Mouse (Mus musculus) T-helper 1 cell (primary cell): ENCODE data around the gene Slc16a5.

Source experiments
- in situ Hi-C: fragments of 300-600 bp; cut with MboI, MseI; formaldehyde crosslinking; loops from one replicate; pipeline ENCODE4 v1.15.1; 2025; ENCODE audit warnings: high pct_unique_total_duplicates

The Slc16a5 gene

DNA sequence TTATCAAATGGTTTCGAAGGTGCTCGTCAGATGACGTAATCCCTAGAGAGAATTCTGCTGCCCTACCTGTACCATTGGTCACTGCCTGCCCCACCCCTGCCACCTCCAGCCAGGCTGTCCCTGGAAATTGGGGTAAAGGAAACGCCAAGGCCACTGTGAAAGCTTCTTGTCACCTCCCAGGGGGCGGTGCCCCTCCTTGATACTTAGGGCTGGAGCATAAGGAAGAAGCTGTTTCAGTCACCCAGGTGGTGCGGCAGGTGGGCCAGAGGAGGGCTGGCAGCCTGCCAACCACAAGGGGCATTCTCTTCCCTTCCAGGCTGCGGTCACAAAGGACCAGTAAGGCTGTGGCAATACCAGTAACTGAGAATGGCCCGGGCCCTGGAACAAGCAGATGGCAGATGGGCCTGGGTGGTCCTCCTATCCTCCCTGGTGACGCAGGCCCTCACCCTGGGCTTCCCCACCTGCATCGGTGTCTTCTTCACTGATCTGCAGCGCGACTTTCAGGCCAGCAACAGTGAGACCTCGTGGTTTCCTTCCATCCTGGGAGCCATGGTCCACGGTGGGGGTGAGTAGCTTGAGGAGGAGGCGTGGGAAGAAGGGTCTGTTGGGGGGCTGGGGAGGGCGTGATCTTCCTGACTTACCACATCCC, at the start of gene Slc16a5:
Gene Slc16a5, plus strand, starts transcription at position 232 of the 649 bp plus-strand sequence.
- in situ Hi-C loops: no loop called here

DNA sequence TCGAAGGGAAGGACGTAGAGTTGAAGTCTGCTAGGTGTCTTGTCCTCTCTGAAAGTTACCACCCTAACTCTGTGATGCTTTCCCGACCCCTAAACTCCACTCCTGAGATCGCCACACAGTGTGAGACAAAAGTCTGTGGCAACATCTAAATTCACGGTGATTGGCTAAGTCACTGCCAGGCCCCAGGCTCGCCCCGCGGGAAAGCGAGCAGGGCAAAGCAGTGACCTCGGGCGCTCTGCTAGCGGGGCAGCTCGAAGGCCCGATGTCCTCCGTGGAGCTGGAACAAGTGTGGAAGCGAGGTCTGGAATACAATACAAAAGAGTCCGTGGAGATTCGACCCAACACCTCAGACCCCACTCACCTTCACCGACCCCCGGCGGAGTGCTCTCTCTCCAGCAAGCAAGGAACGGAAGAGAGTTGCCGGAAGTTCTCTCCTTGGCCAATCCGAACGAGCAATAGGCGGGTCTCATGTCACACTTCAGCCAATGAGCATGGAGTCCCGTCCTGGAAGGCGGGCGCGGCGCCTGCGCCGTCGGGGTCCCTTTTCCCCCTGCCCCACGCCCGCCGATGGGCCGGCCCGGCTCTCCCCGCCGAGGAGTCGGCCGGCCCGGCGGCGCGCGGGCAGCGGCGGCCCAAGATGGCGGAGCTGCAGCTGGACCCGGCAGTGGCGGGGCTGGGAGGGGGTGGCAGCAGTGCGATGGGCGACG, 42.6 kb upstream of the Slc16a5 start, which contains the start of the genes Atp5h and Kctd2:
Gene Atp5h, minus strand, starts transcription at position 432 of the 707 bp plus-strand sequence.
Gene Kctd2, plus strand, starts transcription at position 598 of the 707 bp plus-strand sequence.
- in situ Hi-C loops: loop anchor here (10.0 kb wide), 1 partner anchor 55 kb away; the partner anchor contains the start of gene Armc7

DNA sequence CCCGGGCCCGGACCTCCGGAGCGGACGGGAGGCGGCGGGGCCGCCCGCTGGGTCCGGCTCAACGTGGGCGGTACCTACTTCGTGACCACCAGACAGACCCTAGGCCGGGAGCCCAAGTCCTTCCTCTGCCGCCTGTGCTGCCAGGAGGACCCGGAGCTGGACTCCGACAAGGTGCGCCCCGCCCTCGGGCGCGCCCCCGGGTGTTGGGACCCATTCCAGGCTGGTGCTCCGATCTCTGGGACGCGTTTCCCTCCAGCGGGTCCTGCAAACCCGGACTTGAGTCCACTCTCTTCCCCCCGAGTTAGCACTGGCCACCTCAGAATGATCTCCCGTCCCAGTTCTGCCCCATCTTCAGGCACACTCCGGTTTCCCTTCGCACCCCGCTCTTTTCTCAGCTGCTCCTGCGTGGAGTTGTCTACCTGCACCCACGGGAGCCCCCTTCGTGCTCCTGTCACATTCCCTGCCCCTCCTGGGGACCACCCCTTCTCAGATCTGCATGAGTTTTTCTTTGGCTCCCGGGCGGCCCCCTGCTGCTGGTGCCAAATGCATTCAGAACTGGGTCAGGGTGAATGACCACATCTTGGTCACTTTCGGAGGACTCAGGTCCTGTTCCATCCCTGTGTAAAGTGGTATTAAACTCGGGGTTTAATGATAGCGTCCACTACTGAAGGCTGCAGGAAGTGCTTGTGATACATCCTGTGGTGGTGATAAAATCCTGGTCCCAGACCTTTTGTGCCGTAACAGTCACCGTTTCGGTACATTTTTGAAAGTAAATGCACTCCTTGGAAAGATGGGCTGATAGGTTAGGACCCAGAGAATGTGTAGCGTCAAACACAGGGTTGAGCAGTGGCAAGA, 41.7 kb upstream of the Slc16a5 start:
- in situ Hi-C loops: loop anchor here (10.0 kb wide), 1 partner anchor 54 kb away; the partner anchor contains the start of gene Armc7

DNA sequence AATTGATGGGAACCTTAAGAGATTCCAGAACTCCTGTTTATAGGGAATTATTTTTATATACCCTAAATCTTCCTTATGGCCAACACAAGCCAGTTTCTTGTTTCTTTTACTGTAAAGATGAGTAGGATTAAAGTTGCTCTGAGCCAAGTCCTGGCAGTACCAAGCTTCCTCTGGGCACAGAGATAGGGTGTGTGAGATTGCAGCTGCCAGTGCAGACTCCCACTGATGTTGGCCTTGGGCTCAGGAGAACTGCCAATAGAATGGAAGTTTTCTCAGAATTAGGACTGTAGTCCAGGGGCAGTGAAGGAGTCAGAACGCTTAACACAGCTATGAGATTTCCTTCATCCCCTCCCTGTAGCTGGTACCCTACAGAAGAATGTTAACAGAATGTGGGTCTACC, 40.9 kb upstream of the Slc16a5 start:
- in situ Hi-C loops: loop anchor here (10.0 kb wide), 1 partner anchor 53 kb away; the partner anchor contains the start of gene Armc7

DNA sequence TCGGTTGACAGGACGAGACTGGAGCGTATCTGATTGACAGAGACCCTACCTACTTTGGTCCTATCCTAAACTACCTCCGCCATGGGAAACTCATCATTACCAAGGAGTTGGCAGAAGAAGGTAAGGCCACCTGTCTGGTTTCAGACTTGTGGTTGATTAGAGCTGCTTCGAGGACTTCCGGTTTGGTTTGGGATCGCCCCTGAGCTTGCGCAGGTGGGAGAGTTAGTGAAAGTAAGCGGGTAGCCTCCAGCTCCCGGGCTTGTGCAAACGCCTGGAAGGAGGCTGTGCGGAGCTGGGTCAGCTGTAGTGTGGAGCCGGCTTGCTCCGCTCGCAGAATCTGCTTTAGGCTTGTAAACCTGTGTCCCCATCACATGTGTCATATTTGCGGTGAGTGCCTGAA, 40.3 kb upstream of the Slc16a5 start:
- in situ Hi-C loops: loop anchor here (10.0 kb wide), 1 partner anchor 53 kb away; the partner anchor contains the start of gene Armc7

DNA sequence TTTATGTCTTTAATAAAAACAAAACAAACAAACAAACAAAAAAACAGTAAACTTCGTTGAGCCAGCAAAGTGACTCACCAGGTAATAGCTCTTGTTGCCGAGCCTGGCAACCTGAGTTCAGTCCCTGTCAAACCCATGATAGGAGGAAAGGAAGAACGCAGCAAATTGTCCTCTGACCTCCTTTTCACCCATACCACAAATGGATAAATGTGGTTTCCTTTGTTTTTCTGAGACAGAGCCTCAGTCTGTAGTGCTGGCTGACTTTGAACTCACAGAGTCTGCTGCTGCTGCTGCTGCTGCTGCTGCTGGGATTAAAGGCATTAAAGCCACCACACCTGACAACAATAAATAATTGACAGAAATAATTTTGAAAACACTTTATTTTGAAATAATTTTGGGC, 39.2 kb upstream of the Slc16a5 start:
- in situ Hi-C loops: loop anchor here (10.0 kb wide), 1 partner anchor 52 kb away; the partner anchor contains the start of gene Armc7

DNA sequence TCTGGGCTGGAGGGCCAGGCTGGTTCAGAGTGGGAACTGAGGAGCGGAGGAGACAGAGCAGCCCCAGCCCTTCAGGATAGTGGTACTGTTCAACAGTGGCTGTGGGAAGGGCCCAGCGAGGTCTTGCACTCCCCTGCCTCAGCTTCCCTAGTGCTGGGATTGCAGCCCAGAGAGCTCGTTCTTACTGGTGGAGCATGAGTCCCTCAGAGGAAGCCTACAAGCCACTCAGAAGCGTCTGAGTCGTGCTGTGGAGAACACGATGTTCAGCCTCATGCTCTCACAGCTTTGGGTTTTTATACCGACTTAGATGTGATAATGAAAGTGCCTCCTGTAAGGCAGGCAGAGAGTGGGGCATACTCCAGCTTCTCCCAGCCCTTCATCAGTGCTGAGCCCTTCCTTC, 37.6 kb upstream of the Slc16a5 start:
- in situ Hi-C loops: loop anchor here (10.0 kb wide), 1 partner anchor 50 kb away; the partner anchor contains the start of gene Armc7

DNA sequence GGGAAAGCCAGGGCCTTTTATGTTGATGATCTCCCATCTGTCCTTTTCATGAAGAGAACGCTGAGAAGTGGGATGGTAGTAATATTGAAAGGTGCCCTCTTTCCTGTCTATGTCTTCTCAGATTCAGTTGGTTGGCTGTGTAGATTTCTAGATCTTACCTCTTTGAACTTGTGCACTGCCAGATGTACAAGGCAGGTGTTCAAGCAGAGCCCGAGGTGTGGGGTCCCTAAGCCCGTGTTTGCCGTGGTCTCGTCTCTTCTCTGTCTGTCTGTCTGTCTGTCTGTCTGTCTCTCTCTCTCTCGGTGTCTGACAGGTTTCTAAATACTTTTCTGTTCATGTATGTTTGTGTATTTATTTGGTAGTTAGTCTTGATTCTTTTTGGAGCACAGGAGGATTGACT, 36.6 kb upstream of the Slc16a5 start:
- in situ Hi-C loops: loop anchor here (10.0 kb wide), 1 partner anchor 49 kb away; the partner anchor contains the start of gene Armc7

DNA sequence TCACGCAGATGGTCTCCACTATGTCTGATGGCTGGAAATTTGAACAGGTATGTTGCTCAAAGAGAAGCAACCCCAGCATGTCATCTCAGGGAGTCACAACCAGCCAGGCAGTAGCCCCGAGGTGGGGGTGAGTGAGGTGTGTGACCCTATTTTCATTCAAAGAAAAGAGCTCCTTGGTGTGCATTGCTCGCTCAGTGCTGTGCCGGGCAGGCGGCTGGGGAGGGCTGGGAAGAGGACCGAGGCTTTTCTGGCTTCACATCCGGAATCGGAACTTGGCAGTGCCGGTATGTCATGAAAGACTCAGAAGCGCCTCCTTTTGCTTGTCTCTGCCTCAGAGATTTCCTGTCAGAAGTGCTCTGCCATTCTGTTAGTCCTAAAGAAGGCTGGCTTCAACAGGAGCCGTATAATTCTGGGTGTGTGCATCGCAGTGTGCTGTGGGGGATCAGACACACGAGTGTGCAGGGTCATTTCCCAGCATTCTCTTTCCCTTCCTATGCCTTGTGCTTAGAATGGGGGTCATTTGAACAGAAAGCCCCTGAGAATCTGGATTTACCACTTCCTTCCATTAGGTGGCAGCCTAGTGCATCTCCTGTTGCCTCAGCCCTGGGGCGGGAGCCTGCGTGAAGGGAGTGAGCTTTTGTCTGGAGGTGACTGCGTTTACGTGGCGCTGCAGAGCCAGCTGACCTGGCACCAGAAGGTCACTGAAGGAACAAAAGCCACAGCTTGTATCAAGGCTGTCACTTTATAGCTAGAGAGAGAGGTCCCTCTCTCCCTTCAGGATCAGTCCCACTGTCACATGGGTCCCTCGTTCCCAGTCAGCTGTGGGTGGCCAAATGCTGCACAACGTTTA, 34.6 kb upstream of the Slc16a5 start:
- in situ Hi-C loops: loop anchor here (10.0 kb wide), 1 partner anchor 47 kb away; the partner anchor contains the start of gene Armc7

DNA sequence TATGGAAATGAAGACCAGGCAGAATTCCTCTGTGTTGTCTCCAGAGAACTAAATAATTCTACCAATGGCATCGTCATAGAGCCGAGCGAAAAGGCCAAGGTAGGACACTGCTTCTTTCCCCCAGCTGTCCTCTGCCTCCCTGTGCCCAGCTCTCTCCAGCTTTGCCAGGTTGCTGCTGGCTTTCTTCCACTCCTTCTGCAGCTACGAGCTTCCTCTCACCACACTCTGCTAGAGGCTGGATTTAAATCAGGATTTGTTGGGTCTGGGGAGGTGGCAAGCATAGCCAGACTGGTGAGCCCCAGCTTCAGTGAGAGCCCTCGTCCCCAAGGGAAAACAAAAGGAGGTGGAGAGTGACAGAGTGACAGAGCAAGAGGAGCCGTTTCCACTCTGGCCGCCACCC, 33.0 kb upstream of the Slc16a5 start:
- in situ Hi-C loops: loop anchor here (10.0 kb wide), 1 partner anchor 45 kb away; the partner anchor contains the start of gene Armc7

DNA sequence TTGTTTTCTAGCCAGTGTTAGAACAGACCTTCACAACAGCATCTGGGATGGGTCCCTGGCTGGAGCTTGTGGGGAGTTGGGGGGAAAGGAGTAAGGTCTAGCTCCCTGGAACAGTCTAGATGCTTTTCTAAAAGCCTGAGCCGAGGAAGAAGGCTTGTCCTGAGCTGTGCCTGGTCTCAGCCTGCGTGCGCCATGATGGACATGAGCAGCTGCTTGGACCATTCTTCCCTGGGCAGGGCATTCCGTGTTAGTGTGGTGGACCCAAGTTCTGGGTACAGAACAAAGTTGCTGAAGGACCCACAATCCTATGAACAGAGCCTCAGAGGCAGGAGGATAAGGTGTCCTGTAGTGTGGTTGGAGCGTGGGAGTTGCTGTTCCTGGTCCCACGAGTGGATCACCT, 31.7 kb upstream of the Slc16a5 start:
- in situ Hi-C loops: no loop called here

DNA sequence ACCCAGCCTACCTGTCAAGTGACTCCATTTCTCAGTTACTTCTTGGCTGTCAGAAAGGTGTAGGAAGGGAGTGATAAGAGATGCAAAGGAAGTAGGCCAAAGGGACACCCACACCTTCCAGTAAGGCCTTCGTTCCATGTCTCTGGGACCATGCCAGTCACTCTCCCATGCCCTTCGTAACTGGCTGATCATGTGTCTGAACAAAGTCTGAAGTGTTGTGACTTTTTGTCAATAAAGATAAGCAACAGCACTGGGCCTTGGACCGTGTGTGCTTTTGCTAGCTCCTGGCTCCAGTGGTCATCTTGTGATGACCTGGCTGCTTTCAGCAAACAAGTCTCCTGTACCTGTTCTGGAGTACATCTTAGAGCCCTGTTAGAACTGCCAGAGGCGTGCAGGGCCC, 29.5 kb upstream of the Slc16a5 start:
- in situ Hi-C loops: no loop called here

DNA sequence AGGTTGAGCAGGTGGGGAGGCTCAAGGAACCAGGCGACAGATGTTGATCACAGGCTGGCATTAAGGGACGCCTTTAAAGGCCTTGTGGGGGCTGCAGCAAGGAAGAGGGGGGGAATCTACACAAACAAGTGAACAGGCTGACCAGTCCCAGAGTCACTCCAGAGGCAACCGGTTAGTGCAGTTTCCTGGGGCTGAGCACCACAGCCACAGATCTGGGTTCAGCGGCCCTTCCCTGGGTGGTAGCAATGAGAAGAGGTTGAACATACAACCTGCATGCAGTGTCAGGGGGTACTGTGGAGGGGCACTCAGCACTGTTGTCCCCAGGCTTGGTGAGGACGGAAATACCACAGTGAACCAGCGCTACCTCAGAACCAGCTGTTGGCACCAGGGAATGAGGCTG, 28.9 kb upstream of the Slc16a5 start:
- in situ Hi-C loops: no loop called here

DNA sequence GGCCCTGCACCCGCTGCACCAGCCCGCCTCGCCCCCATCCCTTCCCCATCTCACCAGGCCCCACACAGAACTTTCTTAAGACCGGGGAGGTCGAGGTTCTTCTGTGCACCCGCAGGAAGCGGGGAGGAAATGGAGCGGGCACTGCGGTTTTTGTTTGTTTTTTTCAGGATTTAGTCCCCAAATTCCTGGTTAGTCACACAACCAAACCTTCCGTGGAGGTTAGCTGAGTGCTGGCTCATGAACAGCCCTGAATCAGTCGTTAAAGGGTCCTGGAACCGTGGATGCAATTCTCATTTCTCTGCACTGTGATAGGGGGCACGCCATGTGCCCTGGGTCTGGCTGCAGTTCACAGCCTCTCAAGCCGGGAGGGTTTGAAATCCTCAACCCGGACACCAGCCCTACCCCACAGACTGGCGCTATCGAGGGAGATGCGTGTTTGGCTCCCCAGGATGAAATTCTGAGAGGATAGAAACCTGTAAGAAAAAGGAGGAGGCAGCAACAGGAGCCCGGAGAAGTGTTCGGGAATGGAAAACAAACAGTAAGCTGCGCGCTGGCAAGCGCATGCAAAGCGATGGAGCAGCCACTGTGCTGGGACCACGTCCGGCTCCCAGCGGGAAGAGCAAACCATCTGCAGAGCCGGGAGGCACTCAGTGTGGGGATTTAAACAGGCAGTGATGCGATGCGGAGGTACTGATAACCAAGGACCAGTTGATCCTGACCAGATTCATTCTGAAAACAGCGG, 26.5 kb upstream of the Slc16a5 start:
- in situ Hi-C loops: loop anchor here (5.0 kb wide), 1 partner anchor 82 kb away; no protein-coding TSS in a partner anchor

DNA sequence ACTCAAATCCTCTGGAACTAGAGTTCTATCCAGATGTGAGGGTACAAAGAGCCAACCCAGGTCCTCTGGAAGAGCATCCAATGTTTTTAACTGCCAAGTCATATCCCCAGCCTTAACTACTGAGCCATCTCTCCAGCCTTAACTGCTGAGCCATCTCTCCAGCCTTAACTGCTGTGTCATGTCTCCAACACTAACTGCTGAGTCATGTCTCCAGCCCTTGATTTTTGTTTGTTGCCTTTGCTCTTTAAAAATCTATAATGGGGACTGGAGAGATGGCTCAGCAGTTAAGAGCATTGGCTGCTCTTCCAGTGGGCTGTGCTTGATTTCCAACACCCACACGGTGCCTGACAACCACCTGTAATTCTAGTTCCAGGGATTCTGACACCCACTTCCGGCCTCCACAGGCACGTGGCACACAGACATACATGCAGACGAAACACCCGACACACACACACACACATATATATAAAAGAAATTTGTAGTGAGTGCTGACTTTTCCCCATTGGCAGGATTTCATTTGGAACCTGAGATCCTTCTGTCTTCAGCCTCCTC, 24.6 kb upstream of the Slc16a5 start:
- in situ Hi-C loops: loop anchor here (5.0 kb wide), 1 partner anchor 80 kb away; no protein-coding TSS in a partner anchor

DNA sequence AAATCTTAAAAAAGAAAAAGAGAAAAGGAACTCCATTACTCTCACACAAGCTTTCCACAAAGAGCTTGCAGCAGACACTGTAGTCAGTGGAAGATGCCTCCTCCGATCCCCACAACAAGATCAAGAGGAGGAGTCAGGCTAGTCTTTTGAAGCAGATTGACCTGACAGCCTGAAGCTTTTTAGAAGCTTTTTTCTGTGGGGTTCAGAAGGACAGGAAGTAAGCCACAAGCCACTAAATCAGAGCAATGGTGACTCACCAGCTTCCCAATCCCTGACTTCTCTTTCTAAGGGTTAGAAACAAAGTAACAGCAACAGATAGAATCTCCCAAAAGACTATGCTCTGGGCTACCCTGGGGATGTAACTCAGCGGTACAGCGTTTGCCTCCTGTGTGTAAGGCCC, 22.9 kb upstream of the Slc16a5 start:
- in situ Hi-C loops: loop anchor here (5.0 kb wide), 1 partner anchor 78 kb away; no protein-coding TSS in a partner anchor

DNA sequence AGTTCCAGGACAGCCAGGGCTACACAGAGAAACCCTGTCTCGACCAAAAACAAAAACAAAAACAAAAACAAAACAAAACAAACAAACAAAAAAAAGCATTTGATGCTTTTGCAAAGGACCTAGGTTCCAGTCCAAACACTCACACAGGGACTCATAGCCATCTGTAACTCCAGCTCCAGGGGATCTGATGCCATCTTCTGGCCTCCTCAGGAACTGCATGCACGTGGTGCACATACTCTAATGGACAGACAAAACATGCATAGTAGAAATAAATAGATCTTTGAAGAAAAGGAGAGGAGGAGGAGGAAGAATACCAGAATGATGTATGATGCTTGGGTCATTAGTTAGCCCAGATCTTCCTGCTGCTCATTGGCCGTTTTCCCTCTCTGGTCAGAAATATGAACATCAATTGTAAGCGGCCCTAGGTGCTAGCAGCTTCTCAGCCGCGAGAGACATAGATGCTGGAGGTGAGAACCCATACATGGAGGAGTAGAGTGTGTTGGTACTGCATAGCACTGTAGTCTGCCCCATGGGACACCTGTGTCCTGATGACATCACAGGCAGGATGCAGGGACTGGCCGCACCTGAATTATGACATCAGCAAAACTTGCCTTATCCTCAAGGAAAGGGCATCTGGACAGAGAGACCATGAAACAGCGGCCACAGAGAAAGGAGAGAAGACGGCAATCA, 22.2 kb upstream of the Slc16a5 start, which contains the start of gene Trim80:
Gene Trim80, plus strand, starts transcription at position 640 of the 690 bp plus-strand sequence.
- in situ Hi-C loops: loop anchor here (5.0 kb wide), 2 partner anchors 48 to 77 kb away; no protein-coding TSS in a partner anchor

DNA sequence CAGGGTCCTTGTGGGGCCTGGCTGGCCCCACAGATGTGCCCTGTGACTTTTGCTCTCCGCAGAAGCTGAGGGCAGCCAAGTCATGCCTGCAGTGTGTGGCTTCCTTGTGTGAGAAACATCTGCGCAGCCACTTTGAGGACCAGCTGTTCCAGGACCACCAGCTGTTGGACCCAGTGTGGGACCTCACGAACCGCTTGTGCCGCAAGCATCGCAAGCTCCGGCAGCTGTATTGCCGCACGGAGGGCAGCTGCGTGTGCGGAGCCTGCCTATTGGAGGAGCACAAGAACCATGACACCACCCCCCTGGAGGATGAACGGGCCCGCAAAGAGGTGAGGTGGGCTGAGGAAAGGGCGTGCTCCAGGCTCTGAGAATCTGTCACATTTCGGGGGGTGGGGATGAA, 20.9 kb upstream of the Slc16a5 start:
- in situ Hi-C loops: loop anchor here (5.0 kb wide), 1 partner anchor 49 kb away; no protein-coding TSS in a partner anchor
